Mouse (Mus musculus): ENCODE results near the gene Olfr196.
"Not testable (repeated sequence)": the region's sequence is repeated elsewhere in the genome, so short reads cannot be mapped to it uniquely, and the experiment has no call there.

Olfr196 gene

GRCm38 (mm10) chr16:59170354-59170753 lies at the start of gene Olfr196:
Gene Olfr196, minus strand, starts transcription at chr16:59170454.
- DNase-seq (ENCODE audit: low spot score in 2 of 2): no peak

GRCm38 (mm10) chr16:59219667-59220066 lies 49.4 kb upstream of the Olfr196 start, which contains the start of gene Olfr199:
Gene Olfr199, minus strand, starts transcription at chr16:59219767.
- not testable (repeated sequence) for DNase-seq (ENCODE audit: low spot score in 2 of 2)

DNA sequence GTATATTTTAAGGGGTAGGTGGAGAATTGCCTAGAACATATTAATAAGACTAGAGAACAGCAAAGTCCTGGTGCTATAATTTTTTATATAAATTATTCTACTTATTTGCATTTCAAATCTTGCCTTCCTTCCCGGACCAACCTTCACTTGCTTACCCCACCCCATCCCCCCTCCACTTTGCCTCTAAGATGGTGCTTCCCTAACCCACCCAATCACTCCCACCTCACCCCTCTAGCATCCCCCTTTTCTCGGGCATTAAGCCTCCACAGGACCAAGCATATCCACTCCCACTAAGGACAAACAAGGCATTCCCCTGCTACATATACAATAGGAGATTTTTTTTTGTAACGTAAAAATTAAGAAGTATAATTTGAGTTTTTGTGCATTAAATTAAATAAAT lies 47.6 kb upstream of the Olfr196 start:
- not testable (repeated sequence) for DNase-seq (ENCODE audit: low spot score in 2 of 2)

GRCm38 (mm10) chr16:59203433-59203832 lies 33.2 kb upstream of the Olfr196 start, which contains the start of gene Olfr198:
Gene Olfr198, minus strand, starts transcription at chr16:59203533.
- not testable (repeated sequence) for DNase-seq (ENCODE audit: low spot score in 2 of 2)

DNA sequence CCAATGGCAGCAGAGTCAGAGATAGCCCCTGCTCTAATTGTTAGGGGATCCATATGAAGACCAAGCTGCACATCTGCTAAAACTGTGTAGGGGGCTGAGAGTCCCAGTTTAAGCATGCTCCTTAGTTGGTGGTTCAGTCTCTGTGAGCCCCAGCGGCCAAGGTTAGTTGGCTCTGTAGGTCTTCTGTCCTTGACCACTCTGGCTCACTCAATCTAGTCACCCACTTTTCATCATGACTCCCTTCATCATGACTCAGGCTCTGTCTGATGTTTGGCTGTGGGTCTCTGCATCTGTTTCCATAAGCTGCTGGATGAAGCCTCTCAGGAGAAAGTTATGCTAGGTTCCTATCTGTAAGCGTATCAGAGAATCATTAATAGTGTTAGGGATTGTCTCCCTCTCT lies 18.3 kb downstream of the Olfr196 start:
- DNase-seq (ENCODE audit: low spot score in 2 of 2): no peak

GRCm38 (mm10) chr16:59146746-59147145 lies 23.5 kb downstream of the Olfr196 start, which contains the start of gene Olfr195:
Gene Olfr195, plus strand, starts transcription at chr16:59147046.
- DNase-seq (ENCODE audit: low spot score in 2 of 2): no peak

DNA sequence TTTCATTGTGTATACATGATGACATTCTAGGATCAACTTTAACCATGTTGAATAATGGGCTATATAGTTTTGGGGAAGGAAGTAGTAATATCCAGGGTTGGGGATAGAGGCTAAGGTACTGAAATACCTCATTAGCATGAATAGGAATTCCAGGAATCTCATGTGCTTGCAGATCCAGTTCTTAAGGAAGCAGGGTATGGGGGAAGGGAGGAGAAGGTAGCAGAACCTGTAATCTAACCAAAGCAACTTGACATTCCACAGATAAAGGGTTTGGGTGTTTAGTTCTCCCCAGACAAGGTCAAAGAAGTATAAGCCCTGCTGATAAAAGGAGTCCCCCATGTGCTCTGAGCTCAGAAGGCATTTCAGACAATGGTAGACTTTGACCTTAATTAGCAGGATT lies 29.1 kb downstream of the Olfr196 start:
- DNase-seq (ENCODE audit: low spot score in 2 of 2): no peak

GRCm38 (mm10) chr16:59130740-59131139 lies 39.5 kb downstream of the Olfr196 start:
- no peak for DNase-seq (ENCODE audit: low spot score in 2 of 2)

- DNase-seq (ENCODE audit: low spot score in 2 of 2): no peak
Measured at GRCm38 (mm10) chr16:59120969-59121368, 49.3 kb downstream of the Olfr196 start, which contains the start of gene Olfr194. Gene Olfr194, minus strand, starts transcription at chr16:59121069.

All from frontal cortex, postnatal 14 days (tissue).